Mouse (Mus musculus): ENCODE measurements around the gene Nomo1.

The Nomo1 gene

DNA sequence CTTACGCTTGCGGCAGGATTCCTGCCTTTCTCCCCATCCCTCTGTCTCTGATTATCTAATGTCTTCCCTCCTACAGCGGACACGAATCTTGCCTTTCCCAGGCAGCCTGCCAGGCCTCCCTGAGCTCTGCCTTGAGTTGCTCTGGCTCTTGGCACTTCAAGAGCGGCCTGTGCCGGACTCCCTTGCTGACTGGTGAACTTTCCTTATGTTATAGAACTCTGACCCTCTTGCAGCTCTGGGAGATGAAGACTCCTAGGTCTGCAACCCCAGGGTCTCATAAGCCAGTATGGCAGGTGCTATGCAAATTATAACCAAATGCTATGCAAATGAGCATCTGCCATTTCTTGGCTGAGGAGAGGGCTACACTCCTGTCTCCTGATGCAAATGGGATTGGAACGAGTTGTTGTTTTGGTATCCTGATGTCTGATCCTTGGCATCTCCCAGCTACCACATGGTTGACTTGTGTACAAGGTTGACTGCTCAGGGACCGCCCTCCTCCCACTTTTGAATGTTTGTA is 69.6 kb downstream of the Nomo1 start:
- no peak for DNase-seq (ENCODE audit: extremely low spot score)

DNA sequence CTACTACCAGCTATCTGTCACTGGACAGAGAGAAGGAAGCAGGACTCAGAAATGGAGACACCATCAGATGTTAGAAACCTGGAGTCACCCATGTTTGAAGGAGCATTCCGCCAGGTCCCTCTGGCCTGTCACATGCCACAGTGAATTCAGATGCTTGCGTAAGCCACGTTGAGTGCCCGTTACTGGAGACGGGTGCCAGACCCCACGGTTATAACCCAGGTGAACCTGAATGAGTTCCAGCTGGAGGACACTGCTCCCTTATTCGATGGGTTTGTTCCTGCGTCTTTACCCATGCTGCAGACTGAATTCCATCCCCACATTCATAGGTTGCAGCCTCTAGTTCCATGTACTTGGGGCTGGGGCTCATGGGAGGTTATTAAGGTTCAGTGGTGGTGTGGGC is 70.3 kb downstream of the Nomo1 start:
- no peak for DNase-seq (ENCODE audit: extremely low spot score)

DNA sequence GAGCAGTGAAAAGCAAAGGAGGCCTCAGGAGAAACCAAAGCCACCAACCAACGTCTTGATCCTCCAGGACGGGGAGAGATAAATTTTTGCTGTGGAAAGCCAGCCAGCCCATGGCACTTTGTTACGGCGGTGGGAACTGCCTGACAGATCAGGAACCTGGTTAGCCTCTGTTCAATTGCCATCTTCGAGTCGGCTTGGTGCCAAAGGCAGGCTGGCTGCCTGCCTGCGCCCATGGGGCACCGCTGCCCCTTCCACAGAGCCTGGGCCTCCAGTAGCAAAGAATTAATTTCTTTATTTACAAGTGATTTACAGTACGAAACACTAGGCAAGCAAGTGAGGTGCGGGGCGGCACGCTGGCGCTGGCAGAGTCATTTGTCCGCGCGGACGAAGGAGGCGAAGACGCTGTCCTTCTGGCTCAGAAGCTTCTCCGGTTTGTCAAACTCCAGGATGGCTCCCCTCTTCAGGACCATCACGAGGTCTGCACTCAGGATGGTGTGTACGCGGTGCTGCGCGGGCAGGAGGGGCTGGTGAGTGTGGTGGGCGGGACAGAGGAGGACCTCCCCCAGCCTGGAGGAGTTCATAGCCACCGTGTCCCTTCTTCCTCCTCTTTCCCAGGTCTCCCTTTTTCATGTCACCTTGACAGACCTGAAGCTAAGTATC is 70.9 kb downstream of the Nomo1 start:
- DNase-seq (ENCODE audit: extremely low spot score): no peak

DNA sequence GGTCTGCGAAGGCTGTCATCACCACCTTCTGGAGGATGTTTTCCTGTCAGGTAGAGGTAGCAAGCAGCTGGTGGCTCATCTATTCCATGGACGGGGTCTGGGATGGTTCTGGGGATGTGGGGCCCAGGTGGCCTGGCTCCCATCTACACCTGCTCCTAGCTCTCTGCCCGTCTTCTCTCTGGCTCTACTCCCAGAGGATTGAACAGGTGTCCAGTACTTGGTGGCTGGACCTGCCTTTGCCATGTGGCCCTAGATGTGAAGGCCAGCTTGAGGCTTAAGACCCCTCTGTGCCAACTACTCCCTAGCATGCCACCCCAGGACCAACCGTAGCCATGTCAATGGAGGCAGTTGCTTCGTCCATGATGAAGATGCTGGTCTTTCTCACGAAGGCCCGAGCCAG is 72.0 kb downstream of the Nomo1 start:
- no peak for DNase-seq (ENCODE audit: extremely low spot score)

DNA sequence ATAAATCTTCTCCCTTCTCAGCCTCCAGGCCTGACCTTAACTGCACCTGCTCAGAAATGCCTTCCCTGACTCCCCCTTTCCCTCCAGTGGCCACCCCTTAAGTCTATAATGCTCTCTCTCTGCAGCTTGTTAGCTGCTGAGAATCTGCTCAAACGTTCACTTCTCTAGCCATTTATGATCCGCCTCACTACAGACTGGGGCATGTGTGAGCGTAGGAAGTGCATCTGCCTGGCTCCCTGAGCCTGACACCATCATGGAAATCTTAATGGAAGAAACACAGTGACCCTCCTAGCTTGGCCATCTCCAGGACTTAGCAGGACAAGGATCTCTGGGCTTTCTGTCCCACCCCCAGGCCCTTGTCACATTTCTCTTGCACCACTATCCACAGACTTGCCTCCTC is 76.6 kb downstream of the Nomo1 start:
- DNase-seq (ENCODE audit: extremely low spot score): no peak

DNA sequence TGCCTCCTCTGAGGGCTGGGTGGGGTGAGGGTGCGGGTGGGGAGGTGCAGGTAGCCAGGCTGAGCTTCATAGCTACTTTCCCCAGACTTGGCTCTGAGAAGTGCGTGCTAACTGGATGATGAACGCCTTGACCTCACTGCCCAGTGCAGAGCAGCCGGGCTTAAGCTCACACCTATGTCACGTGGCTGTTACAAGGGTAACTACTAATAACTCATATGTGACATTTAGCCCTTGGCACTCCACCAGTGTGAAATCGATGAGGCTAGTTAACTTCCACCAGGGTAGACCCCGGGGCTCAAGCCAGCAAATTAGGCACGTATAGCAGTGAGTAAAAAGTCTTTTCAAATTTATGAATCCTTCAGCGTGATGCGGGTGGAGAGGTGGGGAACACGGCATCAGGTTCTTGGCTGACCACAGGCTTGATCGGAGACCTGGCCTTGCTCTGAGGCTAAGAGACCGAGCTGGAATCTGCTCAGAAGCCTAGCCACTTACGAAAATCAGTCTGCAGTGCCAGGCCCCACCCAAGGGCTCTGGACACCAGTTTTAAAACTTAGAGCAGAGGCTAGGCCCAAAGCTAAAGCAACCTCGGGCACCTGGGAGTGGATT is 77.8 kb downstream of the Nomo1 start:
- DNase-seq (ENCODE audit: extremely low spot score): no peak

DNA sequence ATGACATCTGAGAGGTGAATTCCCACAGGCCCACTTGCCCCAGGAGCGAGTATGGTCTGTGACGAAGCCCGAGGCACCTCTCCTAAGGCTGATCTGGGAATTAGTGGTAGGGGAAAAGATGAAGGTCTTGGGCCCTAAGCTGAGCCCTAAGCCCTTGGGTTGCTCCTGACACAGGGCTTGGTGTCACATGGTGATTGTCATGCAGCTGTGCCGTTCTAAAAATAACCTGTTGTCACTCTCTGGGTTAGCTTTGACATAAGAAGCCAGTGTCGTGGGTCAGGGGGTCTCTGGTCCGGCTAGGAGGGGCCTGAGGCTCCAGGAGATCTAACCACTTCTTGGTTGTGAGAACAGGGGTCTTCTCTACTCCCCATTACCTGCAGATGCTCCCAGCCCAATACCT is 78.4 kb downstream of the Nomo1 start:
- no peak for DNase-seq (ENCODE audit: extremely low spot score)

DNA sequence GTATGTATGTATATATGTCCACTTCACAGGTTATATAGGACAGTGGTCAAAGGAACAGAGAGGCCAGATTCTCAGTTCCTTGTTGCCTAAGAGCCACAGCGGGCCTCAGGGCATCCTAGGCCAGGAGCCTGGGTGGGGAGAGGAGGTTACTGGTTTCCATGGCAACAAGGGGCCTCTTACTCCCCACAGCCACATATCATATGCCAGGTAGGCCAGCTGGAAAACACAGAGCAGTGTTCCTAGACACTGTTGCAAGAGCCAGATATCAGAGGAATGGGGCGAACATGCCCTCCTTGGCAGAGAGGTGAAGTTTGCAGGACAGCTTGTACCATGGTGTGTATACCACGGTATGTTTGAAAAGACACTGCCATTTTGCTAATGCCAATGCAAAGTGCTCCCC is 79.9 kb downstream of the Nomo1 start:
- DNase-seq (ENCODE audit: extremely low spot score): no peak

DNA sequence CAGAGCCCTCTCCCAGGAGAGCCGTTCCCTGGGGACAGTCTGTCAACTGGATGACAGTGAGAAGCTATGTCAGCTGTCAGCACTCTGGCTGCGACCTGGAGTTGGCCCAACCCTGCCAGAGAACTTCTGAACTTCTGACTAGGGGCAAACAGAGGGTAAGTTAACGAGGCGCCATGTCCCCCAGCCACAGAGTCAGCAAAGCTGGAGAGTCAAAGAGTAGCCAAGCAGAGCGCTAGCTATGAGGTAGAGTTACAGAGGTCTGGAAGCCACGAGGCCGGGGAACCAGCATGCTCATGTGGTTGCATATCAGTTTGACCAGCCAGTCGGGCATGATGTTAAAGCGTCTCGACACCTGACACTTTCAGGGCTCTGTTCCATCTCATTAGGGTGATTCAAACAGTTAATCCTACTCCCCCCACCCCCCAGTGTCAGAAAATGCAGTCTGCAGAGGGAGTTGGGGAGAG is 82.7 kb downstream of the Nomo1 start:
- DNase-seq (ENCODE audit: extremely low spot score): no peak

DNA sequence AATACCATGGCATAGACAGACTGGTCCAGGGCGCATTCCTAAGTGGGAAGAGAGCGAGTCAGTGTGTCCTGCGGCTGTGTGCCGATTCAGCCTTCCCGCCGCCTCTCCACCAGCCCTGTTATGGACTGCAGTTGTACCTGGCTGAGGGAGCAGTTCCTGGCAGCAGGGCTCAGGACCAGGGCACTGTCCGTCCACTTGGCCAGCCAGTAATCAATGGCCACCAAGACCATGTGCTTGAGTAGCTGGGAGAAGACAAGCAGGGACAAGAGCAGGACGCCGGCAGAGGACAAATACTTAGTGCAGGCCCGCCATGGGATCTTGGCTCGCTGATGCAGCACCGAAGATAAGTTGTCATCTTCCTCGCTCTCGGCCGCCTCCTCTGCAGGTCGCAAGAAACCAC is 83.5 kb downstream of the Nomo1 start:
- no peak for DNase-seq (ENCODE audit: extremely low spot score)

DNA sequence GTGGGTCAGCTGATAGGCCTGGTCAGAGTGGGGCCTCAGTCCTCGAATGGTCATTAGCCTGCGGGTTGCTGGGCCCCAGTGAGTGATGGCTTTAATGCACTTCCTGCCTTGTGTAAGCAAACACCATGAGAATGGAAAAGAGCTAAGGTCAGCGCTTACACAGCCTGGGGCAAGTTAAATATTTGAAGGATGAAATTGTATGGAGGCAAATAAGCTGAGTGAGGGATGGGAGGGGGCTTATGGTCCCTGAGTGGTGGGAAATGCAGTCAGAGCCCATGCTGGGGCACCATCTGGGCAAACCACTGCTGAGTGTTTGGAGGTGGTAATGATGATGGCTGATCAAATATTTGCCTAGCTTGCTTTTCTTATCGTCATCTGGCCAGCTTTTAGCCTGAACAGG is 89.5 kb downstream of the Nomo1 start:
- peak; percentile 28 for DNase-seq (ENCODE audit: extremely low spot score)

DNA sequence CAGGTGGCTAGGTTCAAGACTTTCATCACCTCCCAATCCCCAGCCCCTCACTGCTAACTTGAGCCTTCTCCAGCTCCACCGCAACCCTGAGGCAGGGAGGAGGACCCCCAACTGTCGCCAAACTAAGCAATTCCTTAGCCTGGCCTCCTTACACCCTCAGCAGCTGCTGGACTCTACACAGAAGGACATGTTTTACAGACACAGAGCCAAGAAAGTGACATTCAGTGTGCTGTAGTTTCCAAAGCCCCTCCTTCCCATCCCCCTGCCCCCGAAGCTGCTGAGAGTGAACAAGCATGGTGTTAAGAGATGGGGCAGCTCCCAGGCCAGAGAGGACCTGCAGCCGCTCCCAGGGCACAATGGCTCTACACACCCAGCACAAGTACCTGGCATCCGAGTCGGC is 91.0 kb downstream of the Nomo1 start:
- DNase-seq (ENCODE audit: extremely low spot score): no peak

DNA sequence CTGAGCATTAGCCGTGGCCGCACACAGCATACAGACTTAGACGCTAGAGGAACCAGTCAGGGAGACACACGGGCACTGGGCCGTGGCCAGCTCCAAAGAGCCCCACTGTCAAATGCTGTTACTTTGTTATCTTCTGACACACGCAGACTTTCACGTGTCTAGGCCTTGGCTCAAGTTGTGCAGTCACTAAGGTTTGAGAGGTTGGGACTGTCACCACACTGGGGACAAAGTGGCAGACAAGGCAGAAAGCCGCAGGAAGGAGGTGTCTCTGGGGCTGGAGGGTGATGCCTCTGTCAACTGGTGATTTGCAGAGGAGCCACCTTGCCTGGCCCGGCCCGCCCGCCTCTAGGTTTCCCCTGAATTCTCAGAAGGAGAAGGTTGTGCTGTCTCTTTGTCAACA is 91.8 kb downstream of the Nomo1 start:
- DNase-seq (ENCODE audit: extremely low spot score): no peak

DNA sequence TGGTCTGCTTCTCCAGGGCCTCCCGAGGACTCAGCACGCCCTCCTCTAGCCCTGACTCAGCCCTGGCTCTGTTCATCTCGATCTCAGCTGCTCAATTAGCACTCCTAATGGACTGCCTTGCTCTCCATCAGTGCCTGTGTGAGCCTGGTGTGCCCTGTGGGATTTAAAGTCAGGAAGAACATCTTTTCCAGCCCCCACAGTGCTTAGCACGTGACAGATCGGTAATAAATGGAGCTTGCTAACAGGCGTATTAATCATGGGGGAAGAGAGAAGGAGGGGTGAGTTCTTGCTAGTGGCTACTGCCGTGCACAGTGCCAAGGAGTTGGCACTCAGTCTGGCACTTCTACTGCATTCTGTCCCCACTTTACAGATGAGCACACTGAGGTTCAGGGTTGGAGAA is 94.7 kb downstream of the Nomo1 start:
- DNase-seq (ENCODE audit: extremely low spot score): no peak

DNA sequence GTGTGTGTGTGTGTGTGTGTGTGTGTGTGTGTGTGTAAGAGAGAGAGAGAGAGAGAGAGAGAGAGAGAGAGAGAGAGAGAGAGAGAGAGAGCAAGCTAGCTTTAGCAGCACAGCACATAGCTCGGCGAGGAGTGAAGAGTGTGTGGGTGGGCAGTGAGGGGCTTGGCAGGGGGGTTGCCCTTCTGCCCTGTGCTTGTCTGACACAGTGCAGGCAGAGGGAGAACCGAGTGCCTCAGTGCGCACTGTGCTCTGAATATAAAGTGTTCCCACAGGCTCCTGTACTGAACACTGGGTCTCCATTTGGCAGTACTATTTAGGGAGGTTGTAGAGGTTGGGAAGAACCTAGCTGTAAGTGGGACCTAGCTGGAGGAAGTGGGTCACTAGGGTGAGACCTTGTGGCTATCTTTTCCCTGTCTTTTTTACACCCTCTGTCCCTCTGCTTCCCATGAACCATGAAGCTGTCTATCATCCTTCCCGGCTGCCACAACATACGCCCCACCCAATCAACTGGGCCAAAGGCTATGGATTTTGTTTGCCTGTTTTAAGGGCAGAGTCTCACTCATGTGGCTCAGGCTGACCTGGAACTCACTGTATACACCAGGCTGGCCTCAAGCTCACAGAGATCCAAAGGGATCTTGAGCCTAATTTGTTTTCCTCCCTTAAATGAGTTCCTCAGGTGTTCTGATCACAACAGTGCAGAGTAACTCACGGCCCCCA is 96.1 kb downstream of the Nomo1 start:
- no peak for DNase-seq (ENCODE audit: extremely low spot score)

DNA sequence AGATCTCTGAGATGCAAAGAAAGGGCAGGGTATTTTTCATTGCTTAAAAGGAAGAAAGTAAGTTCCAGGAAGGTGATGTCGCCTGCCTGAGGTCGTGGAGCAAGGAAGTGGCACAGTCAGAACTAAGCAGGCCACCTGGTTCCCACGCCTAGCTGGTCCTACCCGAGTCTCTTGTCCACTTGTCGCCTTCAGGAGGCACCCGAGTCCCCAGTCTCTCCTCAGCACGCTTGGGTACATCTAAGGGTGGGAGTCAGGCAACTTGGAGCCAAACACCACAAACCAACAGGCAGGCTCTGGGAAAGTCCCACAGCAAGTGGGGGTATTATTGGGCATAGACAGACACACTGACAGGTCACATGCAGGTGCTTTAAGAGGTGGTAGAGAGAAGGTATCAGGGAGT is 97.2 kb downstream of the Nomo1 start:
- no peak for DNase-seq (ENCODE audit: extremely low spot score)

DNA sequence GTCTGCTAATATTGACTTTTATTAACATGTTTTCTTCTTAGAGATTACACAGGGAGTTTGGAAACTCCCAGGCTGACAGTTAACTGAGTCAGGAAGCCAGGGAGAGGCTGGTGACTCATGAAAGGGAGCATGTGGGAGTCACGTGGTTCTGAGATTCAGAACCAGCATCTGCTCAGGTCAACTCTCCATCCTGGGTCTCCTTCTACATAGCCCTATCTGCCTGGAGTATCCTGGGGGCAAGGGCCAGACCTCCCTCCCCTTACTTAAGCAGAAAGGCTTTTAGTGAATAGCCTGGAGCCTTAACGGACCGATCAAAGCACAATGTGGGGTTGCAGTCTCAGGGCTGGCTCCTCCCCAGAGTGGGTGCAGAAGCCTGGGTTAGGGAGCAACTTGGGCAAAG is 97.8 kb downstream of the Nomo1 start:
- no peak for DNase-seq (ENCODE audit: extremely low spot score)

DNA sequence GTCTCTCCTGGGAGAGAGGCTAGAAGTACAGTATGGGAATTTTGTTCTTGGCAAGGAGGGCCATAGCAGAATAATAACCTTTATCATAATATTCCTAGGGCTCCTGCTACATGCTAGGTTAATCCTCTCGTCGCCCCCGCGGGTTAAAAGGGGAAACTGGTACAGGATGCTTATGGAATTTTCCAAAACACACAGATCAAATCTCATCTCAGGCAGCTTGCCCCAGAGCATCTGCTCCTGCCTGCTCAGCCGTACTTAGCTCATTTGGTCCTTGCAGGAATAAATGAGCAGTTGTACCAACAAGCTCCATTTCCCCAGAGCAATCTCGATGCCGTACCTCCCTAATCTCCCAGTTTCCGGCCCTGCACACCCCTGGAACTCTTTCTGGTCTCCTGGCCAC is 98.3 kb downstream of the Nomo1 start:
- DNase-seq (ENCODE audit: extremely low spot score): no peak

DNA sequence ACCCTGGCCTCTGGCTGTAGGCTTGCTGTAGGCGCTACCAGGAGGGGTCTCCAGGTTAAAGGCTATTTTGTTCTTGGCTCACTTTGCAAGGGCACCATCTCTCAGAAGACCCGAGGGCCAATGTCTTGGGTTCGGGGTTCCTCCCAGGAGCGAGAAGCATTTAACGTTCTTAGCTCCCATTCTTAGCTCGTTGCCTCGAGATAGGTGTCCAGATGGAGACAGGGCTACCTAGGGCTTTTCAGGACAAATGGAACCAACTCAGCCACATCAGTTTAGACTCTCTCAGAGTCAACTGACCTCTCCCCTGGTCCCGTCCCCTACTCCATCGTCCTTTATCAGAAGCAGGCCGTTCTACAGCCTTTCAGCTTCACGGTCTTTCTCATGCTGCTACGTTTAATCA is 98.7 kb downstream of the Nomo1 start:
- no peak for DNase-seq (ENCODE audit: extremely low spot score)

Measured in embryo, embryonic 9.5 days (tissue).